Mouse (Mus musculus): ENCODE measurements around the gene Tdp2.

The Tdp2 gene

DNA sequence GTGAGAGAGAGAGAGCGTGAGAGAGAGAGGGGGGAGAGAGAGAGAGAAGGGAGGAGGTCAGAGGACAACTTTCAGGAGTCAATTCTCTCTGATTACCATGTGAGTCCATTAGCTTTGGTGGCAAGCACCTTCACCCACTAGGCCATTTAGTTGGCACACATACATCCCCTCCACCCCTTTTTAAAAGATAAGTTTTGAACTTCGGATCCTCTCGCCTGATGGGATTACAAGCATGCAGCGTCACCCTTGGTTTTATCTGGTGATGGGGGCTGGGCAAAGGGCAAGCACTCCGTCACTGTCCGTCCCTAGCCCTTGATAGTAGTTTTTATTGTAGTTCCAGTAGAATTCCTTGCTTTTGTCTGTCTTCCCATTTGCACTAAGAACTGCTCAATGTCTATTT lies 48.7 kb downstream of the Tdp2 start:
- DNase-seq (ENCODE audit: low spot score in 2 of 2) = no peak

GRCm38 (mm10) chr13:24880704-24881103 lies 49.2 kb downstream of the Tdp2 start:
- no peak for DNase-seq (ENCODE audit: low spot score in 2 of 2)

GRCm38 (mm10) chr13:24882411-24882810 lies 50.9 kb downstream of the Tdp2 start:
- DNase-seq (ENCODE audit: low spot score in 2 of 2) = no peak

DNA sequence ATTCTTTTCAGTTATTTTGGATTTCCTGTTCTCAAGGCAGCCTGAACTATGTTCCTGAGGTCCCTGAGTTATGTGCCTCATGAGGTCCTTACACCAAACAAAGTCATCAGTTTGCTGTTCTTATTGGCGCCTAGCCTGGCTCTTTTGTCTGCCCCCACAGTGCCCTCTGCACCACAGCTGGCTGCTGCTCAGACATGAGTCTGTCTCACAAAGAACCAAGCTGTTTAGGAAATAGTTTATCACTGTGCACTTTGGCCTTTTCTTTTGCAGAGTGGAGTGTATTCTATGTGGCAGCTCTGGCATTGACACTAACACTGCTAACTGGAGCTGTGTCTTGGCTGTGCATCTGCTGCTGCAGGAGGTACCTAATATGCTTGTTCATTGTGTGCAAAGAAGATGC lies 58.1 kb downstream of the Tdp2 start:
- DNase-seq (ENCODE audit: low spot score in 2 of 2) = no peak

Data from frontal cortex, postnatal 10 days (tissue).